Mouse (Mus musculus): Measurements from ENCODE around the gene Fam181b.

Gene Fam181b

DNA sequence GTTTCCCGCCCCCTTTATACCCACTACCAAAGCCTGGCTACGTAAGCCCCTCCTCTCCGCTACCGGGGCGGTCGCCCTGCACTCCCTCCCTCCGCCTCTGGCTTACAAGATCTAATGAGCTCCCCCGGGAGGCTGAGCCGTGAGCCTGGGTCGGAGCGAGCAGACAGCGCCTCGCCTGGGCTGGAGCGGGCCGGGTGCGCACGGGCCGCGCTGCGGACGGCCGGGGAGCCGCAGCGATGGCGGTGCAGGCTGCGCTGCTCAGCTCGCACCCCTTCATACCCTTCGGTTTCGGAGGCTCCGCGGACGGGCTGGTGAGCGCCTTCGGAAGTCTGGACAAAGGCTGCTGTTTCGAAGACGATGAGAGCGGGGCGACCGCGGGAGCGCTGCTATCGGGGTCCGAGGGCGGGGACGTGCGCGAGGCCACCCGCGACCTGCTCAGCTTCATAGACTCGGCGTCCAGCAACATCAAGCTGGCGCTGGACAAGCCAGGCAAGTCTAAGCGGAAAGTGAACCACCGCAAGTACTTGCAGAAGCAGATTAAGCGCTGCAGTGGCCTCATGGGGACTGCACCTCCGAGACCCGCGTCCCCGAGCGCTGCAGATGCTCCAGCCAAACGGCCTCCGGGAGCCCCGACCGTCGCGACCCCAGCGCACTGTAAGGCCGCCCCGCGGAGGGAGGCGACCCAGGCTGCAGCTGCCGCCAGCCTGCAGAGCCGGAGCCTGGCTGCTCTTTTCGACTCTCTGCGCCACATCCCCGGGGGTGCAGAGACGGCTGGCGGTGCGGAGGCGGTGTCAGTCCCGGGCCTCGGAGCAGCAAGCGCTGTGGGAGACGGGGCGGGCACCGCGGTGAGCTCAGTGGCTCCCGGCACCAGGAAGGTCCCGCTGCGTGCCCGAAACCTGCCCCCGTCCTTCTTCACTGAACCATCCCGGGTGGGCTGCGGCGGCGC lies at the start of gene Fam181b:
Gene Fam181b, plus strand, starts transcription at position 81 of the 946 bp plus-strand sequence.
- DNase-seq, result peak; percentile 76 to 79

DNA sequence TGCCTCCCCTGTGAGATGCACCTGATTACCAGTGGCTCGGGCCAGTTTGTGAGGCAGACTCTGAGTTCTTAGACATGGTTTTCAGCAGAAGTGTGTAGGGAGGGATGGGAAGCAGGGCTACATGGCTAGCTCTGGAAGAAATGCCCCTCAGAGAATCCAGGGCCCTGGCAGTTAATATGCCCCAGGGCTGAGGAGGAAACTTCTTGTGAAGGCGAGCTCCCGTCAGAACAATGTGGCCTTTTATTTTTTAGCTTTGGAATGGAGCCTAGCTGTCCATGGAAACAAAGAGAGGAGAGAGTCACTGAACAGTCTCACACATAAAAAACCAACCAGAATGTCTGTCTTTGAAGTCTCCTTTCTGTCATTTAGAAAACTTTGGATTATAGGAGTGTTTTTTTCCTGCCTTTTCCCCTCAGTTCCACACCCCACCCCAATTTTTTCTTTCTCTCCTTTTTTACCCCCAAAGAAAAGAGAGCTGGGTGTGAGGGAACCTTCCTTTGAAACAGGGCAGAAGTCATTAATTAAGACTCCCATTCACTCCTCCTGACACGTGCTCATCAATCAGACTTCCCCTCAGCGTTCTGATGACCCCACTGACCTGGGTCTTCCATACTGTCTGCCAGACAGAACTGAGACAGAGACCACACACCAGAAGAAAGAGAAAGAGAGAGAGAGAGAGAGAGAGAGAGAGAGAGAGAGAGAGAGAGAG lies 41.7 kb upstream of the Fam181b start:
- no peak for DNase-seq

DNA sequence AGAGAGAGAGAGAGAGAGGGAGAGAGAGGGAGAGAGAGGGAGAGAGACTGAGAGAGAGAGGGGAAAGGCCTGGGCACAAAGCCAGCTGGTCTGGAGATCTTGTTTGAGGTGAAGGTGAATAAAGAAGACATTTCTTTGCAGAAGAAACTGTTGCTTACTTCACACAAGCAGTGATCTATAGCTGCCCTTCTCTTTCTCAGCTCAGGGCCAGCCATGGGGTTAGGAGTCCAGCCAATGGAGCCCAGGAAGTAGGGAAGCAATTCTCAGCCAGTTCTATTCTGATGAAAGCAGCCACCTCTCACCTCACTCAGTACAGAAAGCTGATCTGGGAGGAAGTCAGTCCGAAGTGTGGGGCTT lies 41.2 kb upstream of the Fam181b start:
- DNase-seq, result peak; percentile 5 to 26

DNA sequence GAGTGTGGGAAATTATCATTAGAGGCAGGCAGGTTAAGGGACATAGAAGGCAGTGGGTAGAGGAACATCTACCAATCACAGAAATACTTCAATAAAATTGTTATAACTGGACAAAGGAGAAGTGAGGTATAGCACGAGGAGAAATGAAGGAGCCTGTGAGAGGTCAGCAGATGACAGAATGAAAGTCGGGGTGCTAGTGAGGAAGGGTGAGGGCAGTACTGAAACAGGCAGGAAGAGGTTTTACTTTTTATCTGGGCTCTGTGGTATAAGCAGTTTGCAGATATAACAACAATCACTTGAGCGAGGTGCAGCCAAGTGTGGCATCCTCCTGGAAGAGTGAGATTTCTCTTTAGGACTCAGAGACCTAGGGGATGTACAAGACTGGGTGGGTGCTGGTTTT lies 40.1 kb upstream of the Fam181b start:
- DNase-seq, result no peak

DNA sequence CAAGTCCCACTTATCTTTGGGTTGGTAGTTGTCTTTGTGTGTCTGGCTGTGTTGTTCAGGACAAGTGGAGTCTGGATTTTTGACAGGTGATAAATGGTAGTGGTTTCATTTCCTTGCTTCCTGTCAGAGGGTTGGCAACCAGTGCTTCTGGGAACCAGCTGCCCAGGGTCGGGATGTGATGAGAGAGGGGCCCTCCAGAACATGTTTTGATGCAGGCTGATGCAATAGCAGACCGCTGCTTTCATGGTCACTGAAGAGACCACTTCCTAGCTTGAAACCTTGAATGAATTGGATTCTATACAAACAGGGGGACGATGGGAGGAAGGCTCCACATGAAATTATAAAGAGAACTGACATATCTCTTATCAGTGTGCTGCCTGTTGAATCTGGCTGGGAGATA lies 35.3 kb upstream of the Fam181b start:
- DNase-seq, result no peak

DNA sequence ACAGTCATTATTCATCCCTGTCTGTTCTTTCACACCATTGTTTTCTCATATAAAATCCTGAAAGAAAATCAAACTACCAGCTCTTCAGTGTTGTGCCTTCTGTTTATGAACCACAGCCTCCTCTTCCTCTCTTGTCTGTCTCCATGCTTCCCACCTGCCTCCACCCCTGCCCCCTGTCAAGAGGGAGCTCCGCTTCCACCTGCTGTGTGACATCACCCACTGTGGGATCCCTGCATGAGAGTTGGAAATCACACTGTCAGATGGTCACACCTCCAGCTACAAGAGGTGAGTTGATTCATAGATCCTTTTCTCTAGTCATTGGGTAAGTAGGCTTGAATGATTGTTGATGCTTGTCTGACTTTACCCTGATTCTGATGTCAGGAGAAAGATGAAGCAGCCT lies 34.9 kb upstream of the Fam181b start:
- no peak for DNase-seq

DNA sequence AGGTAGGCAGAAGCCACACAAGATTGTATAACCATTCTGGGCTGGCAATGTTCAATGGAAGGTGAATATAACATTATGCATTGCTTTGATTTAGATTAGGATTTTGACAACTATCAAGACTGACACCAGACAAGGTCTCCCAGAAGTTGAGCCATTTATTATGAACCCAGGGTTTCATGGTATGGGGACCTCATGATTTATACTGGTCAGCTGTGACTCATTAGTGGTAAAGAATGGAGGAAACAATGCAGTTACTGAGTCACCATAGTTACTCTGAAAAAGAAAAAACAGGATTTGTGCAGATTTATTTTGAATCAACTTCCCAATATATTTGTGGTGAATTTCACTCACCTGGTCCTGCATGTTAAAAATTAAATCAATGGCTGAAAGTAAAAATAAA lies 18.8 kb upstream of the Fam181b start:
- DNase-seq, result no peak

DNA sequence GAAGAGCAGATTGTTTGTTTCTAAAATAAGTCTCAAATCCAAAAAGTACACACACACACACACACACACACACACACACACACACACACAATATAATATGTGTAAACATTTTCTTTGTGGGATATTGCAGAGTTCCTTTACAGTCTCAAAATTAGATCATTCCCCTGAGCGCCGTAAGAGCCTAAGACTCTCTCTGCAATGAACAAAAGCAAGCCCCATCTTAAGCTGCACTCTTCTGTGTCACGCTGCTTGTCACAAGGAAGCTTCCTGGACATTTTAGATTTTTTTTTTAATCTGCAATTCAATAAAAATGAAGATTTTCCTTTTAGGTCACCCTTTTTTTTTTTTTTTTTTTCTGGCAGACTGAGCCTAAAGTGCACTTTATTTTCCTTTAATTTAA lies 17.9 kb upstream of the Fam181b start:
- no peak for DNase-seq

DNA sequence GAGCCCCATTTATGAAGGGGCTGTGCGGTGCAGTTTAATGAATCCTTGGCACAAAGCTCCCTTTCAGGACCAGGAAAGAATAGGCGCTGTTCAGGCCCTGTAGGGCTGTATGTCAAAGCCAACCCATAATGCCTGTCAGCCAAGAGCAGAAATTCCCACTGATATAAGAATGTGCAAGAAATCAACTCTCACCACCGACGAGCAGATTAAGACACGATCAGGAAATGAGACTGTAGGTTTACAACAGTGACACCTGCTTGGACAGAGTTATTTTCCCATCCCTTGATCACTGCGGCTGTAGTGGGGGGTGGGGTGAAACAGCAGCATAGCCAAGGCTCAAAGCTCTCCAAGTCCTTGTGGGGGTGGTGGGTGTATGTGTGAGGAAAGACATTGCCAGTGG lies 17.5 kb upstream of the Fam181b start:
- DNase-seq, result no peak

DNA sequence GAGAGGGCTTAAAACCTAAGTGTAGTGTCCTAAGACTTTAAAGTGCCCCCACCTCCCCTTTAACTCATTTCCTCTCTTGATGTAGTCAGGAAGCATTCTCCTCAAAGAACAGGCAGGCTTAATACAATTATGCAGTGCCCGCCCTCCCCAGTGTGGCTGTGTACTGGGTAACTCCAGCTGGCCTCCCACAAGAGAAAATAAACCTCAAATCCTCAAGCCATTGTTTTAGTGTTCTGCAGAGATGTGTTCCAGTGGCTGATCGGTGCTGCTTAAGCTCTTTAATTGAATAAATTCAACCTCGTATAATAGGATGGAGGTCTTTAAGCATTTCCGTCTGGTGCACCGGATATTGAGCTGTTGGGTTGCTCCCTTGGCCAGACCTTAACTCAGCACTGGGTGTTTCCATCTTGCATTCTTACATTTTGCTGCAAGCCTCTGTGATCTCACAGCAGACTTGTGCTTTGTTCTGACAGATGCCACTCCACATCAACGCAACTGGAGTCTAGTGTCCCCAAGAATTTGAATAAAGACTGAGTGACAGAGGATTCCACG lies 12.1 kb upstream of the Fam181b start:
- DNase-seq, result no peak

DNA sequence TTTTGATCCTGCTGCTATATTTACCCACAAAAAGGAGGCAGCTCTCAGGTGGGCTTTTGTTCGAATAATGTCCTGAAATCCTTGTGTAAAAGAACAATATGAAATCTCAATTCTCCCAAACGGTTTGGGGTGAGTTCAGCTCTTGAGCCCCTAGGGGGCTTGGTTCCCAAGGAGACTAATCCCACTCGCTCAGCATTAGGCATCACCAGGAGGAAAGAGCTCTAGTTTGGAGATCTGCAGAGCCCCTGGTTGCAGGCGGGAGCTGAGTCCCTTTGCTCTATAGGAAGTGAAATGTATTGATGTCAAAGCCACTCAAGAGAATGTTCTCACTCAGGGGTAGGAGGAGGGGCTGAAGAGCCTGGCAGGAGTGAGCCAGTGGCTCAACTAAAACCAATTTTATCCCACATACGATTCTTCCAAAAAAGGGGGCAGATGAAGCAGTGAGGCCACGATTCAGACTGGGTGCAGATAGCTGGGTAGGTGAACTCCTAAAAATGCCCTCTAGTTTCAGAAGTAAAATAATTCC lies 3.2 kb upstream of the Fam181b start:
- no peak for DNase-seq

DNA sequence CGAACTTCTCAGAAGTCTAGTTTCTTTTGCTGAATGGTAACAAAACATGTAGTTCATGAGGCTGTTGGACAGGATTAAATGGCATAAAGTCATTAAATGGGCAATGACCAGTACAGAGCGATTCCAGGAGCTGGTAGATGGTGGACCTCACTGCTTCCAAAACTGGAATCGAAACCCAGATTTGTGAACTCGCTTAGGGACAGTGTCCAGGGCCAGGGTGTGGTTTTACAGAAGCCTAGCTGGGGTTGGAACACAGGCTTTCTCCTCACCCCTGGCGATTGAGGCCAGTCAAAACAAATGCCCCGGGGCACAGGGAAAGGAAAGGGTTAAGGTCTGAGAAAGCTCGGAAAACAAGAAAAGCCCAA lies 263 bp upstream of the Fam181b start:
- DNase-seq, result no peak

DNA sequence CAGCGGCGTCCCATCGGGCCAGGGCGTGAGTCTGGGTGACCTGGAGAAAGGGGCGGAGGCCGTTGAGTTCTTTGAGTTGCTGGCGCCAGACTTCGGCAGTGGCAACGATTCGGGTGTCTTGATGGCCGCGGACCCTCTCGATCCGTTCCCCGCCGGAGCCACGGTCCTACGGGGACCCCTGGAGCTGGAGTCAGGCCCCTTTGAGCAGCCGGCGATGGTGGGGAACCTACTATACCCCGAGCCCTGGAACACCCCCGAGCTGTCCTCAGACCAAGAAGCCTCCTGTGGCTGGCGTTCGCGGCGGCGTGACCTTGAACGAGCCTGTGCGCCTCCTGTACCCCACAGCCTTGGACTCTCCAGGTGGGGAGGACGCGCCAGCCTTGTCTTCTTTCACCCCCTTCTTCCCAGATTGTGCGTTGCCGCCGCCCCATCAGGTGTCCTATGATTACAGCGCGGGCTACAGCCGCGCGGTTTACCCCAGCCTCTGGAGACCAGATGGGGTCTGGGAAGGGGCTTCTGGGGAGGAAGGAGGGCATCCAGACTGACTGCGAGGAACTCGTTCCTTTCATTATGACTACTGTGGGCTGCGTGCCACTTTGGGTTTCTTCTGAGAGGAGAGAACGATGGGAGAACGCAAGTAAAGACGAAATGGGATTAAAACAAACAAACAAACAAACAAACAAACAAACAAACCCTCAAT lies 1.2 kb downstream of the Fam181b start:
- DNase-seq, result peak; percentile 50 to 58

DNA sequence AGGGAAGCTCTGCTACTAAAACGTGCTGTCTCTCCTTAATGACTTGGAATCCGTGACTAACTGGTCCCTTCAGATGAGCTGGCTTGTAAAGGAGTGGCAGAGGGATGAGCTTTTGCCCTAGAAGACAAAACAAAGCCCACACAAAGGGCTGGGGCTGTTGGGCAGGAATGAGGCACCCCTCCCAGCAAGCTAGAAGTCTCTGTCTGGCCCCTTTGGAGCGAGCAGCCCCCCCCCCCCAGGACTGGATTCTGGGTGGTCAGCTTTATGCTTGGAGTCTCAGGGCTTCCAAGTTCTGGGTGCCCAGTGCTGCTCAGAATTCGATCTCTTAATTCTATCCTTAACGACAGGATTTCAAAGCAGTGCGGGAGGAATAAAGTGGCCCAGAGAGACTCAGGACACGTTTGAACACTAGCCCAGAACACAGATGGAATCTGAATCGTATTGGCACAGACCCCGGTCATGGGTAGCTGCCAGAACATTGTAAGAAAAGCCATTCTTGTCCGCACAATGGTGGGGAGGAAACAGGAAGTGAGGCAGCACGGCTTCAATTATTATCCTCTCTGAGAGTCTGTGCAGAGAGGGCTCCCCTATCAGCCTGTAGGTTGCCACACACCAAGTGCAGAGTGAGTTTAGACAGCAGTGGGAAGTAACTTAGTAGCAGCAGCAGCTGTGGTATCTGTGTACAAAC lies 13.8 kb downstream of the Fam181b start:
- peak; percentile 96 to 98 for DNase-seq

DNA sequence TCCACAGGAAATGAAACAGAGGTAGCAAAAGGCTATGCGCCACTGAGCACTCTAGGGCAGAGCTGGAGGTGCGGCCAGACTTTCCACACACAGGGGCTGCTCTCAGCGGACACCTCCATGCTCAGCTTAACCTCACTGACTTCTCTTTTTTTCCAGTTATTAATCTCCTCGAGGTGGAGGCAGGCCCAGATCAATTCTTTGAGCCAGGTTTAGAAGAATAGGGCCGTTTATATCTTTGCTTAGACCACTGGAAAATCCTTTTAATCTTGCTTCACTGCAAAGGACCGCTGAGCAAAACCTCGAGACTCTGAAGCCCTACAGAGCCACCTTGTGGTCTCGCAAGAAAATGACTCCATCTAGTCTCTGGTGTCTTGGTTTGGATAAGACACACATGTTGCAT lies 15.8 kb downstream of the Fam181b start:
- DNase-seq, result peak; percentile 72 to 82

DNA sequence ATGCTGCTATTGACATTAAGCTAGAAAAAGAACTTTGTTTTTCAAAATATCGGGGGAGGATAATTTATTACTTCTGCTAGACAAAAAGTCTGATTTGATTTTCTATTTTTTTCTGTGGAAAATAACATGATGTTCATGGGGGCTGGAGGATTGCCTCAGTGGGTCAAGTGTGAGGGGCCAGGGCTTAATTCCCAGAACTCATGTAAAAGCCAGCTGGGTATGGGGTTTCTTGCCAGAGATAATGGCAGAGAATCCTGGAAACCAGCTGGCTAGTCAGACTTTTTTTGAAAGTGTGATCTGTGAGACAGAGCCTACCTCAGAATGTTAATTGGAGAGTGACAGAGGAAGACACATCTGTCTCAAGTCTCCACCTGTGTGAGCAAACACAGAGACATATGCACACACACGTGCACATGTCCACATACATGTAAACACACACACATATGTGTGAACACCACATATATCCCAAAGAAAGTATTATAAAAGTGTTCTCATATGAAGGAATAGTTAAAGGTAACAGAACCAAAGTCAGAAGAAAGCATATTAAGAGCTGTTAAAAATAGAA lies 25.2 kb downstream of the Fam181b start:
- DNase-seq, result peak in 1 of 2 experiments; percentile 24

DNA sequence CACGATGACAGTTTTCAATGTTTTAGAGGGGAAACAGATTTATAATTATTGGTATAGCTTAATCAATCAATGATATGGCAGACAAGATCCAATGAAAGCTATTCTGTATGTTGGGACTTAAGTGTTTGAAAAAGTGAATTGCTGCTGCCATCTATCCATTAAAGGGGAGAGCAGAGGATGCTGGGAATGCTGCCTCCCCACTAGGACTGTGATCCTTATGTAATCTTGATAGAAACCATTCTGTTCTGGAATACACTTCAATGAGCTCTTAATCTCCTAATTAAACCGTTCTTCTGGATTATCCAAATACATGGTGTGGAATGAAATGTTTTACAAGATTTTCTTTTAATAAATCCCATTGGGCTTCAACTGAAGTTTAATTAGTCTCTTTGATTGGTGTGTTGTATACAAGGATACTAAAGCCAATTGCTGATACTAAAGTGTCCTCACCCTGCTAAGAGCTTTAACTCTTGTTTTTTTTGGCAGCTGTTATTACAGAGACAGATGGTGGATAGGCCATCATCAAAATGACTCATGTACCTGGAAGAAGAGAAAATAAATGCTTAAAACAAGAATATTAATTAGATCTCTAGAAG lies 30.8 kb downstream of the Fam181b start:
- DNase-seq, result peak in 1 of 2 experiments; percentile 49

DNA sequence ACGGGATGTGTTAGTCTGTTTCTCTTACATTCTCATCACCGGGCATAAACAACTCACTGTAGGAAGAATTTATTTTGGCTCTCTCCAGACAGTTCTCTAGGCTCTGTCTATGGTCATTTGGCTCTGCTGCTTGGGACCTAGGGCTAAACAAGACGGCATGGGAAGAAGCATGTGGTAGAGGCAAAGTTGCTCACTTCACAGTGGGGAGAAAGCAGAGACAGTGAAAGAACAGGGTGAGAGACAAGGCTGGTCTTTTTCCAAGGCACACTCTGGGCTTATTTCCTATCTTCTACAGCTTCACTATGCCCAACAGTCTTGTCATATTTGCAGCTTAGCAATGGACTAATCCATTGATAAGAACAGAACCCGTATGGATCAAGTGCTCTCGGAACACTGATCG lies 31.4 kb downstream of the Fam181b start:
- DNase-seq, result peak; percentile 38 to 68

DNA sequence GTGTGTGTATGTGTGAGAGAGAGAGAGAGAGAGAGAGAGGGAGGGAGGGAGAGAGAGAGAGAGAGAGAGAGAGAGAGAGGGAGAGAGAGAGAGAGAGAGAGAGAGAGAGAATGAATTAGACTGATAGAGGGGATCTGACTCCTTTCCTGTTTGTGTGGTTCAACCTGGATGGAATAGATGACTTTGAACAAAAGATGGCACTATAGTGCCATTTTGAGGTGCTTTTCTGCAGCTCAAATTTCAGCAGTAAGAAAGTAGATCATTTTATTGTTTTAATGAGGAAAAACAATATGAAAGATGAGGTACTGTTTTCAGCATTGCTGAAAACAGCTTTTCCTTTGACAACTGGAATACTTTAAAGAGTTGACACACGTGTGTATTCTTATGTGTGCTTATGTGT lies 37.9 kb downstream of the Fam181b start:
- DNase-seq, result peak in 1 of 2 experiments; percentile 24

DNA sequence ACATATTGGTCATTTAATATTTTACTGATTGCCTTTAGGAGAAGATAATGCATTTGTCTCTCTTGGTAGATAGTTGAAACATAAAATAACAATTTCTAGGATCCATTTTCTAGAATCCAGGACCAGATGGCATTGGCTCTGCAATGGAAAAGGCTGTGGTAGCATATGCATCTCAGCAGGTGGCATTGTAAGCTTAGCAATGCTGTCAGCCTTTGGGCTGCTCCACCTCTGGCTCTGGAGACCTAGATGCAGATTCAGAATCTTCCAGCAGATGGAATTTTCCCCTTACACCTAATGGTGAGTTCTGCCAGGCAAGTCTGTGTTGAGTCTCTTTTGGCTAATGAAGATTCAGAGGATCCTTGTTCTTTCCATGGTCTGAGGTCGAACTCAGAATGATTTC lies 44.3 kb downstream of the Fam181b start:
- DNase-seq, result peak; percentile 15 to 29

Data from cerebellum, postnatal 14 days (tissue).